11 mouse cellular contexts compared by ENCODE assay signal in genomic region chr10:75429522-75430146, GRCm38 (mm10). TPM values are rescaled to one million over a fixed set of nuclear protein-coding genes. Genes with fewer than 3 reads are reported as not detected.
DNase-seq lines count a peak whose midpoint lies in the region; ATAC-seq lines count a peak whose summit lies in the region.
"Had no signal": no experiment of that assay in that cellular context is flagged by ENCODE, and none has a peak within 500 bp of the region (broad histone marks: within the 10 kb centered on the region; RNA-seq: fewer than 3 reads in every experiment).

No protein-coding gene starts in this region.

- H3K27ac ChIP-seq in intestine, embryonic 15.5 days = peak overlapping the region; percentile 72
- H3K27ac ChIP-seq: embryonic facial prominence, embryonic 10.5 days; heart, embryonic 13.5 days; neural tube, embryonic 12.5 days had no signal

- DNase-seq in frontal cortex, adult 2 months (ENCODE audit: extremely low spot score in 1 of 2, low spot score in 1 of 2) = no peak
- peak; percentile 78 for DNase-seq in A20 (ENCODE audit: low read depth, low spot score)
- DNase-seq in adrenal gland, adult 18-20 months (ENCODE audit: low spot score in 2 of 2) = no peak
- DNase-seq in left cerebral cortex, postnatal 14 days (ENCODE audit: low spot score in 2 of 2) = no peak
- DNase-seq in right cerebral cortex, postnatal 4 days = no peak

- no peaks in the 10 kb centered on the region for H3K4me1 ChIP-seq in intestine, embryonic 15.5 days (replicated peaks)
- H3K4me1 ChIP-seq: embryonic facial prominence, embryonic 10.5 days; neural tube, embryonic 12.5 days had no signal

- H3K4me3 ChIP-seq in intestine, embryonic 15.5 days (replicated peaks) = no peak overlapping the region
- H3K4me3 ChIP-seq: embryonic facial prominence, embryonic 10.5 days; heart, embryonic 13.5 days; neural tube, embryonic 12.5 days had no signal

- no peak overlapping the region for H3K9ac ChIP-seq in intestine, embryonic 15.5 days
- H3K9ac ChIP-seq: heart, embryonic 13.5 days; neural tube, embryonic 12.5 days had no signal

- 82% methylated on average over 7 of the region's 7 CpGs for WGBS in intestine, embryonic 15.5 days

- no peaks in the 10 kb centered on the region for H3K36me3 ChIP-seq in intestine, embryonic 15.5 days
- H3K36me3 ChIP-seq: embryonic facial prominence, embryonic 10.5 days; heart, embryonic 13.5 days; neural tube, embryonic 12.5 days had no signal

- 0 out of 2 replicates have a peak, but pooled peaks have one; percentile 34 for ATAC-seq in frontal cortex, adult (ENCODE audit: low TSS enrichment)
- peak; percentile 41 for ATAC-seq in intestine, embryonic 15.5 days
- peak; percentile 88 for ATAC-seq in megakaryocyte progenitor cell, adult 5-6 weeks (replicated peaks; ENCODE audit: poor library complexity)

- H3K4me2 ChIP-seq in intestine, embryonic 15.5 days (replicated peaks) = peak overlapping the region; percentile 51
- H3K4me2 ChIP-seq: heart, embryonic 13.5 days; neural tube, embryonic 12.5 days had no signal

- intact Hi-C loops in left cerebral cortex, postnatal 14 days (cut with DNase I) = no loop called here

- no peaks in the 10 kb centered on the region for H3K27me3 ChIP-seq in intestine, embryonic 15.5 days (replicated peaks)
- H3K27me3 ChIP-seq: heart, embryonic 13.5 days; neural tube, embryonic 12.5 days had no signal

- no peaks in the 10 kb centered on the region for H3K9me3 ChIP-seq in intestine, embryonic 15.5 days
- H3K9me3 ChIP-seq: heart, embryonic 13.5 days had no signal

RNA-seq across cellular contexts. Expression of gene Upb1, which starts 28.7 kb away (rescaled TPM):
- 0.16 and 0.21 TPM in 2 replicates for polyA plus RNA-seq in frontal cortex, adult 2 months (2012; rRNA removed)
- 0.88 and 1.9 TPM in 2 replicates for polyA plus RNA-seq in intestine, embryonic 15.5 days (2015; fragmentation: Nextera tagmentation; extraction: Ambion mirVana)
- 0.07 and 0.68 TPM in 2 replicates for total RNA-seq in megakaryocyte progenitor cell, adult 5-6 weeks (2015)
- 0.24 and 0.33 TPM in 2 replicates for total RNA-seq in megakaryocyte progenitor cell, adult 5-6 weeks (2017)
- 1 to 10 TPM; 1.1 to 1.5 TPM for total RNA-seq in adrenal gland, adult 18-20 months (2021)
- under 1 TPM; 0.55 to 0.66 TPM for total RNA-seq in left cerebral cortex, postnatal 14 days (2021)

Comparison
In these comparisons a context has a peak if more than half of its experiments do, and no peak if none do; other contexts are left out.
1. ATAC-seq: peak in every context shown above with its lines; median percentile 88 in megakaryocyte progenitor cell, adult 5-6 weeks; 41 in intestine, embryonic 15.5 days; 34 in frontal cortex, adult.